ENCODE assay signal across 19 mouse cellular contexts in the genomic region with DNA sequence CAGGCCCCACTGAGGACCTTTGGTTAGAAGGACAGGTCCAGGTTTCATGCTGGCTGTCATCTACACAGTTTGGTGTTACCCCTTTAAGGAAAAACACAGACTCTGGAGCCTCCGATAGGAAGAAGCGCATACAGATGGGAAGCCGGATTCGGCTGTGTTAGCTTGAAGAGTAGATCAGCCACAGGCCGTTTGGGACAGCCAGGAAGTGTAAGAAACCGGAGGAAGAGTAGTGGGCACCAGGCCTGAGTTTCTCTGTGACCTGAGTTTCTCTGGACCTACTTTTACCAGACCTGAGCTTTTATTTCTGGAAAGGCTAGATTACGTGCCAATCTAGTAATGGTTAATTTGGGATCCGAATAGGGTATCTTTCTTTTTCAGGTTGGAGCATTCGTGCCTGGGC.
"Had no signal": no experiment of that assay in that cellular context is flagged by ENCODE, and none has a peak within 500 bp of the region (broad histone marks: within the 10 kb centered on the region; RNA-seq: fewer than 3 reads in every experiment).

No protein-coding gene starts in this region.

- H3K9ac ChIP-seq: lung, embryonic 14.5 days; midbrain, embryonic 12.5 days; neural tube, embryonic 13.5 days; neural tube, embryonic 15.5 days had no signal

- H3K4me3 ChIP-seq: midbrain, embryonic 10.5 days; midbrain, embryonic 12.5 days; myocyte; neural tube, embryonic 13.5 days; neural tube, embryonic 15.5 days had no signal

- H3K4me2 ChIP-seq: lung, embryonic 14.5 days; midbrain, embryonic 12.5 days; neural tube, embryonic 13.5 days; neural tube, embryonic 15.5 days had no signal

- H3K4me1 ChIP-seq: midbrain, embryonic 10.5 days; midbrain, embryonic 12.5 days; neural tube, embryonic 13.5 days; neural tube, embryonic 15.5 days had no signal

- DNase-seq: lung, adult 18-20 months; lung, embryonic 14.5 days; lung, postnatal 4 days; midbrain, embryonic 14.5 days; retina, postnatal 1 day; right cerebral cortex, adult 18-20 months; right cerebral cortex, postnatal 25 days; right cerebral cortex, postnatal 4 days; spleen, adult 18-20 months; thymus, adult 18-20 months; thymus, postnatal 14 days; thymus, postnatal 36 days had no signal

- H3K9me3 ChIP-seq: midbrain, embryonic 10.5 days; midbrain, embryonic 12.5 days; neural tube, embryonic 13.5 days; neural tube, embryonic 15.5 days had no signal

- H3K36me3 ChIP-seq: midbrain, embryonic 12.5 days; neural tube, embryonic 15.5 days had no signal

- H3K27me3 ChIP-seq: midbrain, embryonic 12.5 days; neural tube, embryonic 13.5 days; neural tube, embryonic 15.5 days had no signal

- ATAC-seq: lung, postnatal 0 days; midbrain, embryonic 16.5 days had no signal

- H3K27ac ChIP-seq: midbrain, embryonic 10.5 days; midbrain, embryonic 12.5 days; neural tube, embryonic 13.5 days; neural tube, embryonic 15.5 days had no signal
